Mouse (Mus musculus): ENCODE data around the gene Cox6b2. TPM values are rescaled to one million over a fixed set of nuclear protein-coding genes. Genes with fewer than 3 reads are reported as not detected.

Cox6b2 gene
- total and polyA plus RNA-seq, 2 experiments from 2014 or later, result 27.8 TPM; not detected in 1

DNA sequence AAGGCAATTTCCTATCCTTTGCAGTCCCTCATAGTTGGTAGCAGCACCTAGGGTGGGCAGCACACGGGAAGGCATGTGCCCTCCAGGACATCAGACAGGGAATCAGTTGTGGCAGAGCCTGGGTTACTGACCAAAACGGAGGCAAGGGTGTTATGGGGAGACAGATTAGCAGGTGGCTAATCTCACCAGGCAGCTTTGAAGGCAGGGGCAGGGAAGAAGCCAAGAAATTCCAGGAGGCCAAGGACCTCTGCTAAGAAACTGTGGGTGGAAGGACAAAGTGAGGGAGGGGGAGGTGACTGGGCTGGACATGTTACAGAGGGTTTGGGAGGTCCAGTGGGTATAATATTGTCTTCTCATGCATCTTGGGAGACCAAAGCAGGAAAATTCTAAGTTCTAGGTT, 9.5 kb downstream of the Cox6b2 start:
- Histone ChIP-seq H3K27ac (ENCODE audit: low read depth) (no peak overlapping the region), H3K4me1 (ENCODE audit: control insufficient read depth, insufficient read depth) (peaks cover 19% of the 10 kb centered on the region), H3K27me3 (ENCODE audit: control insufficient read depth, insufficient read depth, low read length) (no peaks in the 10 kb centered on the region), H3K9me3 (replicated peaks; ENCODE audit: control insufficient read depth, low read length) (no peaks in the 10 kb centered on the region), H3K4me2 (ENCODE audit: low read depth, low read length) (no peak overlapping the region), H3K9ac (replicated peaks; ENCODE audit: low read depth, low read length) (no peak overlapping the region), H3K4me3 (ENCODE audit: low read depth, low read length) (no peak overlapping the region), H3K36me3 (replicated peaks; ENCODE audit: control insufficient read depth, insufficient read depth, low read length) (peaks cover 36% of the 10 kb centered on the region)
- 43% methylated on average over 2 of the region's 2 CpGs for WGBS
- ATAC-seq (ENCODE audit: insufficient read depth, low read depth), result no peak
- TF ChIP-seq CTCF (IDR thresholded peaks at IDR 0.05; ENCODE audit: low read depth) (no peak), EP300 (IDR thresholded peaks at IDR 0.05; ENCODE audit: low read depth) (no peak)
- no peak for DNase-seq (ENCODE audit: low spot score)

DNA sequence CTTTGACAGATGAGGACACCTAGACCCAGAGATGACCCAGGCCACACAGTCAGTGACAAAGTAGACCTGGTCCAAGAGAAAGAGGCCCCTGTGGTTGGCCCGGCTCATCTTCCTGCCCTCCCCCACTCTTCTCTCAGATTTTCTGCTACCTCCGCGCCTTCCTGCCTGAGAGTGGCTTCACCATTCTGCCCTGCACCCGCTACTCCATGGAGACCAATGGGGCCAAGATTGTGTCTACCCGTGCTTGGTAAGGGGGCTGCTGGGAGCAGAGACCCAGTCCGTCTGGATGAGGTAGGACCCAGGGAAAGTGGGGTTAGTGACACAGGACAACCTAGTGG, 10.4 kb downstream of the Cox6b2 start:
- Histone ChIP-seq H3K27me3 (ENCODE audit: control insufficient read depth, insufficient read depth, low read length) (no peaks in the 10 kb centered on the region), H3K9ac (replicated peaks; ENCODE audit: low read depth, low read length) (no peak overlapping the region), H3K9me3 (replicated peaks; ENCODE audit: control insufficient read depth, low read length) (no peaks in the 10 kb centered on the region), H3K4me1 (ENCODE audit: control insufficient read depth, insufficient read depth) (peaks cover 19% of the 10 kb centered on the region), H3K4me3 (ENCODE audit: low read depth, low read length) (no peak overlapping the region), H3K36me3 (replicated peaks; ENCODE audit: control insufficient read depth, insufficient read depth, low read length) (peaks cover 36% of the 10 kb centered on the region), H3K27ac (ENCODE audit: low read depth) (no peak overlapping the region), H3K4me2 (ENCODE audit: low read depth, low read length) (no peak overlapping the region)
- TF ChIP-seq EP300 (IDR thresholded peaks at IDR 0.05; ENCODE audit: low read depth), result no peak
- no peak for TF ChIP-seq CTCF (IDR thresholded peaks at IDR 0.05; ENCODE audit: low read depth)
- 79% methylated on average over 6 of the region's 6 CpGs for WGBS
- no peak for ATAC-seq (ENCODE audit: insufficient read depth, low read depth)
- no peak for DNase-seq (ENCODE audit: low spot score)

DNA sequence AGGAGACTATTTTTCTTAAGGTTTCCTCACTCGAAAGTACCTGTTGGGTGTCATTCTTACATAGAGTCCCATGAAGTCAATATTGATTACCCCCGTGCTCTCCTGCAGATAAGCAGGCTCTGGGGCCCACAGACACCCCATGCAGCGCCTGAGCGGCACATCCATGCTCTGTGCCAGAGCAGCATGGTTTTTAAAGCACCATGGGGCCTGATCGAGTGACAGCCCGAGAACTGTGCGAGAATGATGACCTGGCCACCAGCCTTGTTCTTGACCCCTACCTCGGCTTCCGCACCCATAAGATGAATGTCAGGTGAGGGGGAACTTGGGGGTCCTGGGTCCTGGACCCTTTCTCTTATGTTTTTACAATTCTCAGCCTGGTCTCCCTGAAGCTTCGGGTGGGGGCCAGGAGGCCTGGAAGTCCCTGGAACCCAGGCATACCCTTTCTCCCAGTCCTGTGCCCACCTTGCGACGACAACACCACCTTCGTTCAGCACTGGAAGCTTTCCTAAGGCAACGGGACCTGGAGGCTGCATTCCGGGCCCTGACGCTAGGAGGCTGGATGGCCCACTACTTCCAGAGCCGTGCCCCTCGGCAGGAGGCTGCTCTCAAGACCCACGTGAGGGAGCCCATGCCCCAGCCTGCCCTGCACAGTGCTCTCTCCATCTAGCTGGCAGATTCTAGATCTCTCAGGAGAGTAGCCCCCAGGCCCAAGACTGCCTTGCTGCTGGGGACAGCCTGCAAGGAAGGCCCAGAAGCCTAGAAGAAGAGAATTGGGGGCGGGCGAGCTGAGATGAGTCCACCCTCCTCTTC, 11.0 kb downstream of the Cox6b2 start:
- H3K27me3 ChIP-seq (ENCODE audit: control insufficient read depth, insufficient read depth, low read length), result no peaks in the 10 kb centered on the region
- no peak overlapping the region; the same call in 1 of the 2 replicates for H3K9ac ChIP-seq (replicated peaks; ENCODE audit: low read depth, low read length)
- H3K27ac ChIP-seq (ENCODE audit: low read depth), result peak overlapping the region; percentile 92
- TF ChIP-seq EP300 (IDR thresholded peaks at IDR 0.05; ENCODE audit: low read depth) (no peak), CTCF (IDR thresholded peaks at IDR 0.05; ENCODE audit: low read depth) (no peak)
- H3K4me2 ChIP-seq (ENCODE audit: low read depth, low read length), result peak overlapping the region; percentile 96
- peaks cover 19% of the 10 kb centered on the region for H3K4me1 ChIP-seq (ENCODE audit: control insufficient read depth, insufficient read depth)
- H3K4me3 ChIP-seq (ENCODE audit: low read depth, low read length), result peak overlapping the region; percentile 87; the same call in 1 of the 2 replicates
- ATAC-seq (ENCODE audit: insufficient read depth, low read depth) (no peak), DNase-seq (ENCODE audit: low spot score) (no peak)
- H3K36me3 ChIP-seq (replicated peaks; ENCODE audit: control insufficient read depth, insufficient read depth, low read length), result peaks cover 32% of the 10 kb centered on the region
- WGBS, result 83% methylated on average over 21 of the region's 21 CpGs
- H3K9me3 ChIP-seq (replicated peaks; ENCODE audit: control insufficient read depth, low read length), result no peaks in the 10 kb centered on the region

GRCm38 (mm10) chr7:4741151-4741550, 11.7 kb downstream of the Cox6b2 start:
- H3K27me3 ChIP-seq (ENCODE audit: control insufficient read depth, insufficient read depth, low read length), result no peaks in the 10 kb centered on the region
- peak; percentile 80 for DNase-seq (ENCODE audit: low spot score)
- H3K9ac ChIP-seq (replicated peaks; ENCODE audit: low read depth, low read length), result peak overlapping the region; percentile 84
- 1% methylated on average over 4 of the region's 4 CpGs for WGBS
- no peak for ATAC-seq (ENCODE audit: insufficient read depth, low read depth)
- H3K4me2 ChIP-seq (ENCODE audit: low read depth, low read length), result peak overlapping the region; percentile 96
- peaks cover 19% of the 10 kb centered on the region for H3K4me1 ChIP-seq (ENCODE audit: control insufficient read depth, insufficient read depth)
- H3K4me3 ChIP-seq (ENCODE audit: low read depth, low read length), result peak overlapping the region; percentile 87
- no peaks in the 10 kb centered on the region for H3K9me3 ChIP-seq (replicated peaks; ENCODE audit: control insufficient read depth, low read length)
- H3K27ac ChIP-seq (ENCODE audit: low read depth), result peak overlapping the region; percentile 92
- peaks cover 25% of the 10 kb centered on the region for H3K36me3 ChIP-seq (replicated peaks; ENCODE audit: control insufficient read depth, insufficient read depth, low read length)
- TF ChIP-seq CTCF (IDR thresholded peaks at IDR 0.05; ENCODE audit: low read depth) (no peak), EP300 (IDR thresholded peaks at IDR 0.05; ENCODE audit: low read depth) (0 out of 2 replicates have a peak, but pooled peaks have one; percentile 8)

DNA sequence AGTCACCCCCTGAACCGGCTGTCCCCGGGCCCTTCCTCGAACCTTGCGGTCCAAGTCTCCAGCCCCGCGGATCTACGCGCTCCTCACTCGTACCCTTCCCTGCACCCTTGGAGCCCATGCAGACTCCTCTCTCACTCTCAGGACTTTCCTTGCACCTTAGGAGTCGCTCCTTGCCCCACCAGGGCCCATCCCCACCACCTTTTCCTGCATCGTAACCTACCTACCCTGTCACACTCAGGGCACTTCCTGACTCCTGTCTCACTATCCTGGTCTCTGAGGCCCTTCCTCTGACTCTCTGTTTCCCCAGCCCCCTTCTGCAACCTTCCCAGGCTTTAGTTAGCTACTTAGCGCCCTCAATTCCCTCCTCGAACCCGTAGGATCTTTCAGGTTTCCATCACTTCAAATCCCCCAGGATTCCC, 12.6 kb downstream of the Cox6b2 start:
- peak overlapping the region; percentile 84 for H3K9ac ChIP-seq (replicated peaks; ENCODE audit: low read depth, low read length)

More for the DNA sequence above, 12.6 kb downstream of the Cox6b2 start:
- WGBS, result 0% methylated on average over 14 of the region's 14 CpGs
- no peaks in the 10 kb centered on the region for H3K27me3 ChIP-seq (ENCODE audit: control insufficient read depth, insufficient read depth, low read length)
- DNase-seq (ENCODE audit: low spot score), result peak; percentile 51
- peak overlapping the region; percentile 87 for H3K4me3 ChIP-seq (ENCODE audit: low read depth, low read length)
- TF ChIP-seq CTCF (IDR thresholded peaks at IDR 0.05; ENCODE audit: low read depth), result no peak
- no peak for TF ChIP-seq EP300 (IDR thresholded peaks at IDR 0.05; ENCODE audit: low read depth)
- H3K27ac ChIP-seq (ENCODE audit: low read depth), result peak overlapping the region; percentile 92
- H3K4me1 ChIP-seq (ENCODE audit: control insufficient read depth, insufficient read depth), result peaks cover 19% of the 10 kb centered on the region
- peaks cover 21% of the 10 kb centered on the region for H3K36me3 ChIP-seq (replicated peaks; ENCODE audit: control insufficient read depth, insufficient read depth, low read length)
- peak overlapping the region; percentile 96 for H3K4me2 ChIP-seq (ENCODE audit: low read depth, low read length)
- peak; percentile 0; the same call in 1 of the 2 replicates for ATAC-seq (ENCODE audit: insufficient read depth, low read depth)
- no peaks in the 10 kb centered on the region for H3K9me3 ChIP-seq (replicated peaks; ENCODE audit: control insufficient read depth, low read length)

Measured in heart, postnatal 0 days (tissue).